Mouse (Mus musculus): ENCODE results near the gene Acsl1. TPM values are rescaled to one million over a fixed set of nuclear protein-coding genes. Genes with fewer than 3 reads are reported as not detected.

Acsl1 gene
- total and polyA plus RNA-seq, 2 experiments from 2014 or later = 291 to 297 TPM

DNA sequence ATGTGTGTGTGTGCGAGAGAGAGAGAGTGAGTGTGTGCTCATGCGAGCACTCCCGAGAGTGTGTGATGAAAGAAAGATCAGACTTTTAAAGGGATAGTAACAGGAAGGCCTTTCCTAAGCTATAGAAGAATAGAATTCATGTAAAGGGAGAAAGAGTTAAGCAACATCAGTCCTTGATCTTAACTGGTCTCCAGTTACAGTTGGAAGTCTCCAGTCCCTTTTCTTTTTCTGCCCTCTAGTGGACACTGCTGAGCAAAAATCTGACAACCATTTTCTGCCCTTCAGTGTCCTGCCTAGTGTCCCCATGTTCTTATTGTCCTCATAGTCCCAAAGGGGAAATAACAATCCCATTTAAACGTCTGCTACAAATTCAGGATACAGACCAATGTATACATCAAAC, 76.4 kb downstream of the Acsl1 start:
- Histone ChIP-seq H3K27ac (ENCODE audit: low read depth) (peak overlapping the region; percentile 71; the same call in 1 of the 2 replicates), H3K36me3 (replicated peaks; ENCODE audit: control insufficient read depth, insufficient read depth, low read length) (no peaks in the 10 kb centered on the region), H3K9ac (replicated peaks; ENCODE audit: low read depth, low read length) (no peak overlapping the region), H3K4me1 (ENCODE audit: control insufficient read depth, insufficient read depth) (peaks cover 21% of the 10 kb centered on the region), H3K4me2 (ENCODE audit: low read depth, low read length) (no peak overlapping the region), H3K27me3 (ENCODE audit: control insufficient read depth, insufficient read depth, low read length) (no peaks in the 10 kb centered on the region), H3K9me3 (replicated peaks; ENCODE audit: control insufficient read depth, low read length) (no peaks in the 10 kb centered on the region), H3K4me3 (ENCODE audit: low read depth, low read length) (no peak overlapping the region)
- TF ChIP-seq EP300 (IDR thresholded peaks at IDR 0.05; ENCODE audit: low read depth) = no peak
- peak; percentile 83 for TF ChIP-seq CTCF (IDR thresholded peaks at IDR 0.05; ENCODE audit: low read depth)
- 42% methylated on average over 4 of the region's 4 CpGs for WGBS
- ATAC-seq (ENCODE audit: insufficient read depth, low read depth) = no peak
- DNase-seq (ENCODE audit: low spot score) = peak; percentile 92

DNA sequence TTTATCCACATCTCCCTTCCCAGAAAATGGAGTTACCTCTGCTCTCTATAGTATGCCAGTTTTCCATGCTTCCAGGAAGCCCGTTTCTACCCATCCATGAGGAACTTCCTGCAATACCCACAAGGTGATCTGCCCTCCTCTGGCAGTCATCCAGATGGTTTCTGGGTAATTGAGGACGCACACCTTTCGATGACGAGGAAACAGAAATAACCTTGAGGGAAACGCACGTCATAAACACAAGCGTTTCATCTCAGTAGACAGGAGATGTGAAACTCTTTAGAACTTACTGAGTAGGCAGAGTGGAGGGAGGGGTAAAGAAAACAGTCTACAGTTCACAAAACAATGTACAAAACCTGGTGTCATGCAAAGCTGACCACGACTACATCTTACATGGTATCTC, 79.2 kb downstream of the Acsl1 start:
- no peak overlapping the region for H3K27ac ChIP-seq (ENCODE audit: low read depth)

DNA sequence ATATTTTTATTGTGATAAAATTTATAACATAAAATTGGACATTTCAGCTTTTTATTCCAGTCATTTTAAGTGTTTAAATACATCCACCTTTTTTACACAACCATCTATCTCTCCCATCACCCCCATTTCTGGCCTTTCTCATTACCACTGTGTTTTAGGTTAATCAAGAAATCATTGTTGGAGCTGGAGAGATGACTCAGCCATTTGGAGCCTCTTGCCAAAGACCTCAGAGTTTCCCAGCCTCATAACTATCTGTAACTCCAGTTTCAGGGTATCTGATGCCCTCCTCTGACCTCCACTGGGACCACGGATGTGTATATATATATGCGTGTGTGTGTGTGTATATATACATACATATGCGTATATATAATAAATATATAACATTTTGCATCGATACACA, 80.2 kb downstream of the Acsl1 start:
- peak overlapping the region; percentile 43 for H3K4me3 ChIP-seq (ENCODE audit: low read depth, low read length)
- ATAC-seq (ENCODE audit: insufficient read depth, low read depth) = no peak
- 35% methylated on average over 4 of the region's 4 CpGs for WGBS
- H3K27ac ChIP-seq (ENCODE audit: low read depth) = peak overlapping the region; percentile 84
- H3K4me2 ChIP-seq (ENCODE audit: low read depth, low read length) = peak overlapping the region; percentile 68
- TF ChIP-seq CTCF (IDR thresholded peaks at IDR 0.05; ENCODE audit: low read depth) (no peak), EP300 (IDR thresholded peaks at IDR 0.05; ENCODE audit: low read depth) (no peak)
- no peak overlapping the region for H3K9ac ChIP-seq (replicated peaks; ENCODE audit: low read depth, low read length)
- DNase-seq (ENCODE audit: low spot score) = no peak
- no peaks in the 10 kb centered on the region for H3K9me3 ChIP-seq (replicated peaks; ENCODE audit: control insufficient read depth, low read length)
- H3K36me3 ChIP-seq (replicated peaks; ENCODE audit: control insufficient read depth, insufficient read depth, low read length) = peaks cover under 1% of the 10 kb centered on the region; the same call in 1 of the 2 replicates
- peaks cover 21% of the 10 kb centered on the region for H3K4me1 ChIP-seq (ENCODE audit: control insufficient read depth, insufficient read depth)
- no peaks in the 10 kb centered on the region for H3K27me3 ChIP-seq (ENCODE audit: control insufficient read depth, insufficient read depth, low read length)

More for the DNA sequence above, 79.2 kb downstream of the Acsl1 start:
- no peak for DNase-seq (ENCODE audit: low spot score)
- no peaks in the 10 kb centered on the region for H3K36me3 ChIP-seq (replicated peaks; ENCODE audit: control insufficient read depth, insufficient read depth, low read length)
- no peak overlapping the region for H3K9ac ChIP-seq (replicated peaks; ENCODE audit: low read depth, low read length)
- no peak for ATAC-seq (ENCODE audit: insufficient read depth, low read depth)
- 78% methylated on average over 8 of the region's 8 CpGs for WGBS
- H3K4me3 ChIP-seq (ENCODE audit: low read depth, low read length) = no peak overlapping the region
- no peak overlapping the region for H3K4me2 ChIP-seq (ENCODE audit: low read depth, low read length)
- no peak for TF ChIP-seq EP300 (IDR thresholded peaks at IDR 0.05; ENCODE audit: low read depth)
- TF ChIP-seq CTCF (IDR thresholded peaks at IDR 0.05; ENCODE audit: low read depth) = no peak
- H3K9me3 ChIP-seq (replicated peaks; ENCODE audit: control insufficient read depth, low read length) = no peaks in the 10 kb centered on the region
- no peaks in the 10 kb centered on the region for H3K27me3 ChIP-seq (ENCODE audit: control insufficient read depth, insufficient read depth, low read length)
- H3K4me1 ChIP-seq (ENCODE audit: control insufficient read depth, insufficient read depth) = peaks cover 21% of the 10 kb centered on the region

GRCm38 (mm10) chr8:46551615-46552440, 81.0 kb downstream of the Acsl1 start, which contains the start of gene Cenpu:
TSS of gene Cenpu (plus strand) at chr8:46552028.
- under 1% methylated on average over 50 of the region's 50 CpGs for WGBS
- peak within 1 kb of the TSS; percentile 71 for H3K4me3 ChIP-seq (ENCODE audit: low read depth, low read length)

DNA sequence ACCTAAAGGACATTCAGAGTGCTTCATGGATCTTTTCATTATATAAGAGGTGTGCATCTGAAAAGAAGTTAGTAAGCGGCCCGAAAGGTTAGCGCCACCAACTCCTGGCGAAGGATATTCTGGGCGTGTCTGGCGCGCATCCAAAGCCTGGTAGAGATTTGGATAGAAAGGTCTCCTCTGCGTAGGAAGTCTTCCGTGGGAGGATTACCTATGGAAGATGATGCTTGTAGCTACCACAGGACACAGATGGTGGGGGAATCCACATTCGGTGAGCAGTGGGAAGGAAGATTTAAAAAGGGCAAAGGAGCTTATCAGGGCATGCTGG, 81.6 kb downstream of the Acsl1 start:
- Histone ChIP-seq H3K9ac (replicated peaks; ENCODE audit: low read depth, low read length) (peak overlapping the region; percentile 56), H3K27ac (ENCODE audit: low read depth) (peak overlapping the region; percentile 47; the same call in 1 of the 2 replicates), H3K27me3 (ENCODE audit: control insufficient read depth, insufficient read depth, low read length) (no peaks in the 10 kb centered on the region), H3K9me3 (replicated peaks; ENCODE audit: control insufficient read depth, low read length) (no peaks in the 10 kb centered on the region), H3K36me3 (replicated peaks; ENCODE audit: control insufficient read depth, insufficient read depth, low read length) (peaks cover 5% of the 10 kb centered on the region; the same call in 1 of the 2 replicates), H3K4me2 (ENCODE audit: low read depth, low read length) (peak overlapping the region; percentile 81), H3K4me3 (ENCODE audit: low read depth, low read length) (peak overlapping the region; percentile 71), H3K4me1 (ENCODE audit: control insufficient read depth, insufficient read depth) (peaks cover 12% of the 10 kb centered on the region)
- ATAC-seq (ENCODE audit: insufficient read depth, low read depth) = no peak
- no peak for DNase-seq (ENCODE audit: low spot score)
- WGBS = 1% methylated on average over 10 of the region's 10 CpGs
- TF ChIP-seq CTCF (IDR thresholded peaks at IDR 0.05; ENCODE audit: low read depth) (no peak), EP300 (IDR thresholded peaks at IDR 0.05; ENCODE audit: low read depth) (no peak)

More at GRCm38 (mm10) chr8:46551615-46552440, 81.0 kb downstream of the Acsl1 start, which contains the start of gene Cenpu:
- Histone ChIP-seq H3K9me3 (replicated peaks; ENCODE audit: control insufficient read depth, low read length) (no peaks in the 10 kb centered on the region), H3K4me2 (ENCODE audit: low read depth, low read length) (peak within 1 kb of the TSS; percentile 81), H3K4me1 (ENCODE audit: control insufficient read depth, insufficient read depth) (peaks cover 16% of the 10 kb centered on the region), H3K9ac (replicated peaks; ENCODE audit: low read depth, low read length) (peak within 1 kb of the TSS; percentile 56), H3K36me3 (replicated peaks; ENCODE audit: control insufficient read depth, insufficient read depth, low read length) (peaks cover 5% of the 10 kb centered on the region; the same call in 1 of the 2 replicates), H3K27ac (ENCODE audit: low read depth) (peak within 1 kb of the TSS; percentile 84), H3K27me3 (ENCODE audit: control insufficient read depth, insufficient read depth, low read length) (no peaks in the 10 kb centered on the region)
- TF ChIP-seq EP300 (IDR thresholded peaks at IDR 0.05; ENCODE audit: low read depth) (peak; percentile 90), CTCF (IDR thresholded peaks at IDR 0.05; ENCODE audit: low read depth) (no peak)
- peak; percentile 100 for DNase-seq (ENCODE audit: low spot score)
- ATAC-seq (ENCODE audit: insufficient read depth, low read depth) = peak; percentile 98

All from heart, postnatal 0 days (tissue).